Mouse (Mus musculus): ENCODE measurements around the gene Card19.

GRCm38 (mm10) chr13:49192156-49192855 is 23.5 kb downstream of the Card19 start:
- TF ChIP-seq POLR2A (IDR thresholded peaks at IDR 0.05; ENCODE audit: borderline replicate concordance, insufficient read depth, low read length) = no peak
- TF ChIP-seq CTCF (IDR thresholded peaks at IDR 0.05; ENCODE audit: borderline replicate concordance, insufficient read depth, low read depth, low read length) = no peak
